Mouse (Mus musculus) lung, embryonic 15.5 days (tissue): ENCODE data around the gene Litaf. TPM values are rescaled to one million over a fixed set of nuclear protein-coding genes. Genes with fewer than 3 reads are reported as not detected.

ENCODE experiments used
- ATAC-seq: fragments of 200-750 bp; cut with Nextera tagmentation; 2 replicates; pipeline ENCODE4 v1.8.0; 2017; ENCODE audit warnings: moderate number of reproducible peaks, borderline replicate concordance; ENCODE audit not compliant: low FRiP score, low TSS enrichment; ENCODE audit errors: extremely low read depth
- H3K27ac ChIP-seq: fragments of 300-500 bp; sonication (generic); 2 replicates; pipeline ENCODE4 v1.5.1; 2015; ENCODE audit warnings: moderate library complexity, mild to moderate bottlenecking, inconsistent platforms
- H3K27me3 ChIP-seq: fragments of 300-500 bp; sonication (generic); 2 replicates; pipeline ENCODE4 v1.6.1; 2015; ENCODE audit warnings: inconsistent platforms
- H3K36me3 ChIP-seq: fragments of 300-500 bp; sonication (generic); 2 replicates; pipeline ENCODE4 v1.6.1; 2015; ENCODE audit warnings: inconsistent platforms
- H3K4me1 ChIP-seq: fragments of 300-500 bp; sonication (generic); 2 replicates; pipeline ENCODE4 v1.6.1; 2015; ENCODE audit warnings: inconsistent platforms
- H3K4me2 ChIP-seq: fragments of 300-500 bp; sonication (generic); 2 replicates; pipeline ENCODE4 v1.6.1; 2015; ENCODE audit warnings: inconsistent platforms, mild to moderate bottlenecking, moderate library complexity
- H3K4me3 ChIP-seq: fragments of 300-500 bp; sonication (generic); 2 replicates; pipeline ENCODE4 v1.5.1; 2015; ENCODE audit warnings: mild to moderate bottlenecking, inconsistent platforms
- H3K9ac ChIP-seq: fragments of 300-500 bp; sonication (generic); 2 replicates; pipeline ENCODE4 v1.6.1; 2015; ENCODE audit warnings: inconsistent platforms
- H3K9me3 ChIP-seq: fragments of 300-500 bp; sonication (generic); 2 replicates; pipeline ENCODE4 v1.6.1; 2016; ENCODE audit warnings: inconsistent platforms
- WGBS: fragments of 180-500 bp; shearing (Covaris S2); methylation state at CpG from one replicate; pipeline ENCODE4 v1.1.7; 2015; 5-methylcytosine and 5-hydroxymethylcytosine counted together
- polyA plus RNA-seq: library from polyadenylated mRNA; unstranded; fragments of >200 nt; fragmentation: Nextera tagmentation; extraction: Ambion mirVana; gene quantifications from 2 replicates; pipeline ENCODE4 v1.2.1, GENCODE M21; 2015

Litaf gene
- polyA plus RNA-seq, 1 experiment from 2014 or later = 111 TPM

DNA sequence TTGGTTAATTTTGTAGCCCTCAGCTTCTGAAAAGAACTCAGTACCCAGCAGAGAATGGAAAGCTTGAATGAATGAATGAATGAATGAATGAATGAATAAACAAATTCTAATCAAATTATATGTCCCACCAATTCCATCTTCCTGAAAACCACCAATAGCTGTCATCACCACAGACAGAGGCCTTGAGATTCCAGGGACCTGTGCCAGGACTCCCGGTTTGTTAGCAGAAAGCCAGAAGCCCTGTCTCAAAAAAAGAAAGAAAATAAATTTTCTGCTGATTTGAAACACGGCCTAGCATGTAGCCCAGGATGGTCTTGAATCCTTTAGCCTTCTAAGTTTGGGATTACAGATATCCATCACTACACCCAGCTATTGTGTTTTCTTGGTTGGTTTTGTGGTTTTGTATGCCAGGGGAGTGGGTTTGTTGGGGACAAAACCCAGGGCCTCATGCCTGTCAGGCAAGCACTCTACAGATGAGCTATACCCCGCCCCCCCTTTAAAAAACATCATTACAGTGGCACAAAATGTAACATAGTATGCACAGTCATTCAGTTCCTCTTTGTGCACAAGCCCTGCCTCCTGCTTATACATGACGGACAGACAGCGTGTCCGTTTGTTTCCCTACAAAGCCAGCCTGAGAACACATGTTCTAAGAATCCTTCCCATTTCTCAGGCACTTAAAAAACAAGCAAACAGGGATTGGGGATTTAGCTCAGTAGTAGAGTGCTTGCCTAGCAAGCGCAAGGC, 120.4 kb downstream of the Litaf start:
- Histone ChIP-seq H3K9me3 (no peaks in the 10 kb centered on the region), H3K36me3 (no peaks in the 10 kb centered on the region), H3K4me1 (no peaks in the 10 kb centered on the region), H3K27me3 (no peaks in the 10 kb centered on the region), H3K27ac (no peak overlapping the region), H3K9ac (no peak overlapping the region), H3K4me2 (no peak overlapping the region), H3K4me3 (no peak overlapping the region)
- ATAC-seq = no peak
- 69% methylated on average over 7 of the region's 7 CpGs for WGBS

DNA sequence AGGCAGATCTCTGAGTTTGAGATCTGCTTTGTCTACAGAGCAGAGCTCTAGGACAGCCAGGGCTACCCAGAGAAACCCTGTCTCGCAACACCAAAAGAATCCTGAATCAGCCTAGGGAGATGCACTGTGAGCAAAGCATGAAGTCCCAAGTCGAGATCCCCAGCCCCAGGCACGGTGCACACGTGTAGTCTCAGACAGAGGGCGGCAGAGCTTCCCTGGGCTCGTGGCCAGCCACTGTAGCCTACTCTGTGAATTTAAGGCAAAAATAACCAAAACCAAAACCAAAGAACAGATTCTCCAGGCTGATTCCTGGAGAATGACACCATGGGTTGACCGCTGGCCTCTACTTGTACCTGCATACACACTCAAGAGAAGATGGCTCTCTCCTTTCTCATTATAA, 121.4 kb downstream of the Litaf start:
- 74% methylated on average over 7 of the region's 7 CpGs for WGBS
- Histone ChIP-seq H3K4me3 (no peak overlapping the region), H3K36me3 (no peaks in the 10 kb centered on the region)

DNA sequence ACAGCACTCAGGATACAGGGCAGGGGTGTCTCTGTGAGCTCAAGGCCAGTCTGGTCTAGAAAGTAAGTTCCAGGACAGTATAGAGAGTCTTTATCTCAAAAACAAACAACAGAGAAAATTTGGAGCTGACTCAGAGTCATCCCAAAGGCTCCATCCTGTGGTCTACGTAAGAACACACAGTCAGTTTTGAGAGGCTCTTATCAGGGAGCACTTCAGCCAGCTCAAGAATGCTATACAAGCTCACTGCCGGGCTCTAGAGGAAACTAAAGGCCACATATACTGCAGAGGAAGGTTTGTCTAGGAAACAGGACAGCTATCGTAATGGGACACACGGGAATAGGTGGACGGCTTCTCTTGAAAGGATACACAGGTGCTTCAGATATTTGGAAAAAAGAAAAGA, 122.7 kb downstream of the Litaf start:
- no peak for ATAC-seq
- Histone ChIP-seq H3K9ac (no peak overlapping the region), H3K36me3 (no peaks in the 10 kb centered on the region), H3K9me3 (no peaks in the 10 kb centered on the region), H3K27ac (no peak overlapping the region), H3K4me1 (no peaks in the 10 kb centered on the region), H3K4me2 (no peak overlapping the region), H3K4me3 (no peak overlapping the region), H3K27me3 (no peaks in the 10 kb centered on the region)
- 36% methylated on average over 5 of the region's 5 CpGs for WGBS

More for the DNA sequence above, 121.4 kb downstream of the Litaf start:
- no peaks in the 10 kb centered on the region for H3K4me1 ChIP-seq
- H3K9me3 ChIP-seq = no peaks in the 10 kb centered on the region
- H3K27ac ChIP-seq = no peak overlapping the region
- H3K4me2 ChIP-seq = no peak overlapping the region
- no peak for ATAC-seq
- no peaks in the 10 kb centered on the region for H3K27me3 ChIP-seq
- no peak overlapping the region for H3K9ac ChIP-seq

DNA sequence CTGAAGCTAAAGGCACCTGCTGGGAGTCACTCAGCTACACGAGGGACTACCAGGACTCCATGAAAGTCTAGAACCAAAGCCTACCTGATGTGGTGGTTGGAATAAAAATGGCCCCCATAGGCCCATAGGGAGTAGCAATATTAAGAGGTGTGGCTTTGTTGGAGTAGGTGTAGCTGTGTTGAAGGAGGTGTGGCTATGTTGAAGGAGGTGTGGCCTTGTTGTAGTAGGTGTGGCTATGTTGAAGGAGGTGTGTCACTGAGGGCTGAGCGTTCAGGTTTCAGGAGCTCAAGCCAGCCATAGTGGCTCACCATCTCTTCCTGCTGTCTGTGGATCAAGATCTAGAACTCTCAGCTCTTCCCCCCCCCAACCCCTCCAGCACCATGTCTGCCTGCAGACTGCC, 125.3 kb downstream of the Litaf start:
- Histone ChIP-seq H3K4me1 (no peaks in the 10 kb centered on the region), H3K27ac (no peak overlapping the region), H3K4me2 (no peak overlapping the region), H3K36me3 (no peaks in the 10 kb centered on the region), H3K4me3 (no peak overlapping the region), H3K9me3 (no peaks in the 10 kb centered on the region), H3K27me3 (no peaks in the 10 kb centered on the region), H3K9ac (no peak overlapping the region)
- 76% methylated on average over 2 of the region's 2 CpGs for WGBS
- no peak for ATAC-seq

DNA sequence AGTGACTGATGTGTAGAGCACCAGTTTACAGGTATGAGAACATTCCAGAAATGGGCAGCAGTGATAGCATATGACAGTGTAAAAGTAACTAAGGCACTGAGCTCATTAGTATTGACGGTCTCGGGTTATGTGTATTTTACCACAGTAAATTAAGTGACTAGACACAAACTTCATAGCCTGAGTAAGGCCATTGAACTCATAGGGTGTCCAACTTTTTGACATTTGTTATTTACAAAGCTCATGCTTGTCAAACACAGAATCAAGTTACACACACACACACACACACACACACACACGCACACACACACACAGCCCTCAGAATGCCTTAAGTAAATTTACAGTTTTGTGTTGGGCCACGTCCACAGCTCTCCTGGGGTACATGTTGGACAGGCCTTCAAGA, 126.0 kb downstream of the Litaf start:
- no peak overlapping the region for H3K9ac ChIP-seq
- WGBS = 57% methylated on average over 4 of the region's 4 CpGs
- no peaks in the 10 kb centered on the region for H3K27me3 ChIP-seq
- H3K4me3 ChIP-seq = no peak overlapping the region
- H3K4me1 ChIP-seq = no peaks in the 10 kb centered on the region
- H3K36me3 ChIP-seq = no peaks in the 10 kb centered on the region
- H3K9me3 ChIP-seq = no peaks in the 10 kb centered on the region
- H3K4me2 ChIP-seq = no peak overlapping the region
- ATAC-seq = no peak
- no peak overlapping the region for H3K27ac ChIP-seq

DNA sequence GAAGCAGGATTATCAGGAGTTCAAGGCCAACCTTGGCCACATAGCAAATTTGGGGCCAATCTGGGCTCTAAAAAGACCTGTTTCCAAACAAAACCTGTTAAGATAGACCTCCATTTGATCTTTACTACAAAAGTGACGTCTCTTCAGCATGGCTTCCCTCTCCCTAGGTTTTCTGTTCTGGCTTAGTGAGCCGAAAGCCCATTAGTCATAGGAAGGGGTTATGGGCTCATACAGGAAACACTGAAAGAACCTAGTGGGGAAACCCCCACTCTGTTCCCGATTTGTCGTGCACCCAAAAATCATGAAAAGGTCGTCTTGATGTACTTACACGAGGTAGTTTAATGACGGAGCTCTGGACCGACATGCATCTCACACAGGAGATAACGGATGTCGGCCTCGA, 128.5 kb downstream of the Litaf start:
- H3K27ac ChIP-seq = no peak overlapping the region
- H3K4me3 ChIP-seq = no peak overlapping the region
- H3K27me3 ChIP-seq = no peaks in the 10 kb centered on the region
- WGBS = 72% methylated on average over 11 of the region's 11 CpGs
- ATAC-seq = no peak
- H3K36me3 ChIP-seq = no peaks in the 10 kb centered on the region
- no peaks in the 10 kb centered on the region for H3K9me3 ChIP-seq
- H3K4me1 ChIP-seq = no peaks in the 10 kb centered on the region
- H3K4me2 ChIP-seq = no peak overlapping the region
- no peak overlapping the region for H3K9ac ChIP-seq

DNA sequence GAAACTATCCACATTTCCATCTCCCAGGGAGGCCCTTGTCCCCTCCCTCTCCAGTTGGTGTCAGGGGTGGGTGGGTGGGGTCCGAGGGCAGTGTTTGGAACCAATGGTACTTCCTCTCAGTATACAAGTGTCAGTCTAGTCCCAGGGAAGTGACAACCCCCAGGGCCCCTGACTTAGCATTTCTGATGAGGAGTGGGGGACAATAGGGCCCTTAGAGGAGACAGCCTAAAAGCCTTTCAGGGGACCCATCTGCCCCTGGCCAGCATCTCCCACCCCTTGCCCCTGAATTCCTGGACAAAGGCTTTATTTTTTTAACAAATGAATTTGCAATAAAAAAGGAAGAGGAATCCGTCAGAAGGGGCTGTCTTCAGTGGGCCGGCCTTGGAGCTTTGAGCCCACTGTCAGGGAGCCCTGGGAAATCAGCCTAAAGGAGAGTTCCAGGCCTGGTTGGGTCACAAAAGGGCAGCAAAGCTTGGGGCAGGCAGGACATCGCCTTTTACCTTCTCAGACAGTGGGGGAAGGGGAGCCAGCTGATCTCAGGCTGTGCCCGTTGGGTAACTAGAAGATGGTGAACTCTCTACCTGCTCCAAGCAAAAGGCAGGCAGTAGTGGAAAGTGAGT, 129.1 kb downstream of the Litaf start:
- H3K9ac ChIP-seq = no peak overlapping the region
- no peak overlapping the region for H3K27ac ChIP-seq
- H3K36me3 ChIP-seq = no peaks in the 10 kb centered on the region
- H3K27me3 ChIP-seq = no peaks in the 10 kb centered on the region
- no peaks in the 10 kb centered on the region for H3K4me1 ChIP-seq
- H3K4me3 ChIP-seq = no peak overlapping the region
- H3K4me2 ChIP-seq = no peak overlapping the region
- H3K9me3 ChIP-seq = no peaks in the 10 kb centered on the region
- whole genome bisulfite sequencing = 58% methylated on average over 5 of the region's 5 CpGs
- ATAC-seq = no peak

DNA sequence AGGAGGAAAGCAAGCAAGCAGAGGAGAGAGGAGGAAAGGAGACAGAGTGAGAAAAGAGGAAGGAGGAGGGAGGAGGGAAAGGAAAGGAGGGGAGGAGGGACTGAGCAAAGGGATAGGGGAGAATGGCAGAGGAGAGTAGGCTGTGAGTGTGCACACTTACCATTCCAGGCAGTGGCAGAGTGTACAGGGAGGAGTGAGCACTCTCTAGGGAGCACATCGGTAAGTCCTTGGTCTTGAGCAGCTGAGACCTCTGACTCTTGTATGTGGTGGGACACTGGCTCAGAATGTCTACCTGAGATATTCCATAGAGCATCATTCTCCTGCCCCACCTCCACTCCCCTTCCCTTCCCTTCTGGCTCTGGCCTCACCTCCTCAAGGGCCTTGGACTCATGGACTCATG, 131.9 kb downstream of the Litaf start:
- WGBS = 83% methylated on average over 1 of the region's 1 CpGs
- no peaks in the 10 kb centered on the region for H3K9me3 ChIP-seq
- ATAC-seq = no peak
- no peak overlapping the region for H3K4me3 ChIP-seq
- H3K4me2 ChIP-seq = no peak overlapping the region
- no peak overlapping the region for H3K9ac ChIP-seq
- H3K4me1 ChIP-seq = no peaks in the 10 kb centered on the region
- H3K27me3 ChIP-seq = no peaks in the 10 kb centered on the region
- H3K27ac ChIP-seq = no peak overlapping the region
- no peaks in the 10 kb centered on the region for H3K36me3 ChIP-seq

DNA sequence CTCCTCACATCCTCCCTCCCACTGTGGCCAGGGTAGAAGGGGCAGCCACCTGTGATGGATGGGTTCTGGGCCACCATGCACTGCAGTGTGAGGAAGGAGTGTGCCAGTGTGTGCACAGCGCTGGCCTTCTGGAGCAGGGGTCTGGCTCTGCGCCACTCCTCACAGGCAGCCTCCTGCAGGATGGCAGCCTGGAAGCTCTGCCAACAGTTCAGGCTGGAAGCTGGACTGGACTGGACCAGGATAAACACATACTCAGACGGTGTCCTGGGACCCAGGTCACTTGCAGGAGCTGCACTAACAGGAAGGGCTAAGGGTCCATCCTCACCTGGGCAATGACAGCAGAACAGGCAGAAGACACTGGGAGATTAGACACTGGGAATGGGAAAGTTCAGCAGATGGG, 132.6 kb downstream of the Litaf start:
- H3K9ac ChIP-seq = no peak overlapping the region
- H3K36me3 ChIP-seq = no peaks in the 10 kb centered on the region
- no peak overlapping the region for H3K27ac ChIP-seq
- no peak overlapping the region for H3K4me3 ChIP-seq
- no peaks in the 10 kb centered on the region for H3K27me3 ChIP-seq
- WGBS = 51% methylated on average over 3 of the region's 3 CpGs
- H3K4me2 ChIP-seq = no peak overlapping the region
- H3K4me1 ChIP-seq = no peaks in the 10 kb centered on the region
- no peak for ATAC-seq
- no peaks in the 10 kb centered on the region for H3K9me3 ChIP-seq

DNA sequence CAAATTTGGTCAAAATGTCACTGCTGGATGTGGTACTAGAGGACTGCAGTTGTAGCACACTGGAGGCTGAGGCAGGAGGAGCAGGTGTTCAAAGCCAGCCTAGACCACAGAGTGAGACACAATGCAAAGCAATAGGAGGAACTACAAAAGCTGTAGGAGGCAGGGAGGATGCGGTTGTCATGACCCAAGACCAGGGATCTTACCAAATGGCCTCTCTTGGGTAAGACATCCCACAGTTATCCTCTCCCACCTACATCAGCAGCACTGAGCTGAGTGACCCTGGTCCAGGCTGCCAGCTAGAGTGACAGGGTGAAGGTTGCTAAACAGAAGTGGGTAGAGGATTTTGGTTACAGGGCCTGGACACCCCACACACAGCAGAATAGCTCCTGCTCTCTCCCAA, 138.9 kb downstream of the Litaf start:
- Histone ChIP-seq H3K36me3 (no peaks in the 10 kb centered on the region), H3K9ac (no peak overlapping the region), H3K4me3 (no peak overlapping the region), H3K4me2 (no peak overlapping the region), H3K27ac (no peak overlapping the region), H3K9me3 (no peaks in the 10 kb centered on the region), H3K27me3 (no peaks in the 10 kb centered on the region), H3K4me1 (0 out of 2 replicates have a peak, but pooled peaks cover 4% of the 10 kb centered on the region)
- no peak for ATAC-seq
- 72% methylated on average over 1 of the region's 1 CpGs for WGBS

DNA sequence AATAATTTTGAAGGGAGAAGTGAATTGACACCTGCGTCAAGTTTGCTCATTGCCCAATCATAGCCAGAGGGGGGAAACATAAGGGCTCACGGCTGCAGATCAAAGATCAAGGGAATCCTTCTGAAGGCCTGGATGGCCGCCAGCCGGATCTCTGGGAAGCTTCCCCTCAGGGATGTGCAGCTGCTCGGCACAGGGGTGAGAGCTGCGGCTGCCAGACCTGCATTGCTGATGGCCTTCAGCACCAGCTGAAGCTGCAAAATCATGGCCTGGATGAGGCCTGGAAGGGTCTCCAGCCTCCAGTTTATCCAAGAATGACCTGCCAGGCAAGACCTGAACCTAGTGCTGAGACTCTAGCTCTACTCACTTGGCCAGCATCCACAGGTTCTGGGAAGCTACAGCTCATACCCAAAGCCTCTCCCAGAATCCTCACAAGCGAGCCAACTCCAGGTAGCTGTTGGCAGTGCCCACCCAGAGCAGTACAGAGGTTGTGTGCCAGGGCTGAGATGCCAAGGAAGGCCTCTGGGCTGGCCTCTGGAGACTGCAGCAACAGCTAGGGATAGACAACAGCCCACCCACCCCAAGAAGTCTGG, 140.3 kb downstream of the Litaf start:
- no peak; the same call in 1 of the 2 replicates for ATAC-seq
- H3K9ac ChIP-seq = no peak overlapping the region
- H3K4me2 ChIP-seq = no peak overlapping the region
- H3K9me3 ChIP-seq = no peaks in the 10 kb centered on the region
- 0 out of 2 replicates have a peak, but pooled peaks cover 4% of the 10 kb centered on the region for H3K4me1 ChIP-seq
- H3K36me3 ChIP-seq = no peaks in the 10 kb centered on the region
- no peaks in the 10 kb centered on the region for H3K27me3 ChIP-seq
- H3K4me3 ChIP-seq = no peak overlapping the region
- WGBS = 19% methylated on average over 7 of the region's 7 CpGs
- no peak overlapping the region for H3K27ac ChIP-seq

DNA sequence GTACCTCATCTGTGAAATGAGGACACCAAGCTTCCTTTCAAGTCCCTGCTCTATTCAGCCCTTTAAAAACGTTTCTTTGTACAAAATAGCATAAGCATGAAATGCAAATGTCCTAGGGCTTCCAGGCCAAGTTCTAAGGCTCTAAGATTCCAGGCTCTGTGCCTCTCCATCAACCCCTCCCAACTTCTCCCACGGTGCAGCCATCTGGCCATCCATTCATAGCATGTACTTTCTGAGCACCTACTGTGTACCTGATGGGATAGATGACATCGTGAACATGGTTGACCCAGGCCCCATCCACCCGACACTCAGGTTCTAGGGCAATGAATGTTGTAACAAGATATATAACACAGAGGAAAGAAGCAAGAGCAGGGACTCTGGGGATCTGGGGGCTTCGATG, 142.4 kb downstream of the Litaf start:
- H3K9me3 ChIP-seq = no peaks in the 10 kb centered on the region
- H3K36me3 ChIP-seq = no peaks in the 10 kb centered on the region
- H3K27ac ChIP-seq = no peak overlapping the region
- WGBS = 66% methylated on average over 5 of the region's 5 CpGs
- H3K4me1 ChIP-seq = 0 out of 2 replicates have a peak, but pooled peaks cover 4% of the 10 kb centered on the region
- H3K9ac ChIP-seq = no peak overlapping the region
- no peaks in the 10 kb centered on the region for H3K27me3 ChIP-seq
- ATAC-seq = no peak
- H3K4me3 ChIP-seq = no peak overlapping the region
- H3K4me2 ChIP-seq = no peak overlapping the region
